Mouse (Mus musculus) retina, postnatal 1 day (tissue): ENCODE results near the gene Galnt17.

ENCODE experiments used
- DNase-seq: peaks from one replicate; pipeline ENCODE4 v3.0.0-alpha.2; 2012

Galnt17 gene

DNA sequence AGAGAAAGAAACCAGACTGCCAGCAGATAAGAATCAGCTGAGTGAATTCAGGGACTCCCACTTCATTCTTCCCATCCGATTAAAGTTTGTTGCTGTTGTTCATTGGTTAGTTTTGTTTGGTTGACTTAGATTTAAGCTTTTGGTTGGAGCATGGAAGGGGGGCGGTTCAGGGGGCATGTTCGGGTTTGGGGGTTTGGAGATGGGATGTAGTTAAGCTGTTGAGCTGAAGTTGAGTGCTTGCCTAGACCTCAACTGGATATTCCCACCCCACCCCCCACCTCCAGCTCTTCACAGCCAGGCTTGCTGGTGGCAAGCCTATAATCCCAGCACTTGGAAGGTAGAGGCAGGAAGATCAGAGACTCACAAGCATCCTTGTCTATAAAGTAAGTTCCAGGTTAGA is at the start of gene Galnt17:
TSS of gene Galnt17 (minus strand) at position 101 of the 400 bp plus-strand sequence.
- DNase-seq, result no peak

DNA sequence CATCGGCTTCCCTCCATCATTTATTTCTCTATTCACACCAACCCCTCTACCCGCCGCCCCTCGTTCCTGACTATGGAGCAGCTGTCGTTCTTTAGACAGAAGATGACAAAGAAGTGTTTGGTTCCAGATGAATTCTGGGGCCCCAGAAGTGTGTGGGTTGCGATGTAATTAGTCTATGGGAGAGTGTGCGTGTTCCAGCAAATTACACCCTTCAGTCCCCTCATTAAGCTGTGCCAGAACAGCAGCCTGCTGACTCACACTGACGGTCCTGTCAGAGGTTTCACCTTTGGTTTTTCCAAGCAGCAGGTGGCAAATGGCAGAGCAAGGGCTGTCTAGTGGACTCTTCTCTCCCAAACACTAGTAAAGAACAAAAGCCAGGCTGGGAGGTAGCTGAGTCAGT is 26.2 kb upstream of the Galnt17 start:
- peak; percentile 50 for DNase-seq

DNA sequence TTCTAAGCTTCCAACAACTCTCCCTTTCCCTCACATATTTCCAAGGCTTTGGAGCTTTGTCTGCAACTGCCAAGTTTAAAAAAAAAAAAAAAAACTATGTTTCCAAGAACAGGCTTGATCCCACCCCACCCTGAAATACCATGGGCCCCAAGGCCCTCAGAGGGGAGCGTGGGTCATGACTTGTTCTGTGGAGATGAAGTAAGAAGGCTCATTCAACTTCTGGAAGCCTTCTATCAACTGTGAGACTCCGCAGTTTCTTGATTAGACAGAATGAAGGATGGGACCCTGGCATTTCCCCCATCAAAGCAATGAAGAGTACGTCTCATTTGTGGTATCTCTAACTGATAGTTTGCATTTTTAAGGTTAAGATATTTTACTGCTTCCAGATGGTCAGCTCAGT is 13.0 kb upstream of the Galnt17 start:
- no peak for DNase-seq

DNA sequence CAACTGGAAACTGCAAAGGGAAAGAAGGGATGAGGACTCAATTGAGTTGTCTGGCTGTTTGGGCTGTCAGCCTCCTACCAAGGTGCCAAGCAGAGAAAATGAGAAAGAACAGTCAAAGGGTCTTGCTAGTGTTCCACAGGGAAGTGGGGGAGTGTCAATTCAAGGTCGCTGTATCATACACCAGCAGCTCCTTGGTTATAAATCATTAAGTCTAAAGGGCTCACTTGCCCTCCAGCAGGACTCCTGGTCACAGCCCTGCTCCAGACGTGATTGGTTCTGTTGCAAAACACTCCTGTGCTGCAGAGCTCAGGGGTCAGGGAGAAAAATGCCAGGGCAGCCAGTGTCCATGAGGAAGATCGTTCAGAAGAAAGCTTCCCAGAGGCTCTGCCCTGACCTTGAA is 11.3 kb upstream of the Galnt17 start:
- DNase-seq, result no peak

DNA sequence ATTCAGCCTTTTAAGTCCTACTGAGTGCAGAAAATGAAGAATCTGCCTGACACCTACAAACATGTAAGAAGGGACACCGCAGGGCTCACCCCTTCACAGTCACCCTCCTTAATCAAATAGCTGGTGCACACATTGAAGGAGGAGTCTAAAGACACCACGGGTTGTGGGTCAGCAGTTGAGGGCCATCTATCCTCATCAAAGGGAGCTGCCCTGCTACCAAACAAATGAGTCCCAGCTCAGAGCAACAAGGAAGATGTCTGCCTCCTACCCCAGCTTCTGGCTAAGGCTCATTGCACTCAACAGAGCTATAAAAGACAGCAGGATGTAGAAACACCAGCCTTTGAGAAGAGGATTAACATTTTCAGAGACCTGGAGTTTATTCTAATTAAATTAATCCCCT is 10.8 kb upstream of the Galnt17 start:
- DNase-seq, result no peak

DNA sequence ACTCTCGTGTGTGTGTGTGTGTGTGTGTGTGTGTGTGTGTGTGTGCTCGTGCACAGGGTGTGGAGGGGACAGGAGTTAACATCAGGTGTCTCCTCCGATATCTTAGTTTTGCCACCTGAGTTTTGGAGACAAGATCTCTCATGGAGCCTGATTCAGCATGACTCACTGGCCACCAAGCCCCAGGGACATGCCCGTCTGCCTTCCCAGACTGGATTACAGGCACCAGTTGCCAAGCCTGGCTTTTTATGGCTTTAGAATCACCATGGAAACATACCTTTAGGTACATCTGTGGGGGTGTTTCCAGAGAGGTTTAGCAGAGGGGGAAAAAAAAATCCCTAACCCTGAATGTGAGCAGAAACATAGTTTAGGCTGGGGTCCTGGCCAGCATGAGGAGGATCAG is 6.7 kb upstream of the Galnt17 start:
- peak; percentile 14 for DNase-seq

DNA sequence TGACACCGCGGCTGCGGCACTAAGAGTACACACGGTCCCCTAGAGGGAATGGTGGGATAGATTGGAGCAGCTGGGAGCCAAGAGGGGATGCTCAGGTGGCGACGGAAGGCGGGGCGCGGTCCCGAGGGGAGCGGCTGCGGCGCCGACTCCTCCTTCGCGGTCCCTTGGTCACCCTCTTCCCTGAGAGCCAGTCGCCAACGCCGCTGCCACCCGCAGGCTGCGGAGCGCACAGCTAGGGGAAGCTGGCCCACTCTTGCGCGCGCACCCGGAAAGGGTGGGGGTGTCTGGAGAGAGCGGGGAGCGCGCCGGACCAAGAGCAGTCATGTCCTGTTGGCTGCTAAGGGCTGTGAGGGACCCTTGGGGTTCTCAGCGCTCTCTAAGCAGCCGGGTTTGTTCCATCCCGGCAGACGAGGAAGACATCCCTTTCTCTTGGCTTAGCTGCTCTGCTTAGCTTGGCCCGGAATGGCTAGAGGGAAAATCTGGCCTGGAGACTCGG is 593 bp downstream of the Galnt17 start:
- DNase-seq, result peak; percentile 92

DNA sequence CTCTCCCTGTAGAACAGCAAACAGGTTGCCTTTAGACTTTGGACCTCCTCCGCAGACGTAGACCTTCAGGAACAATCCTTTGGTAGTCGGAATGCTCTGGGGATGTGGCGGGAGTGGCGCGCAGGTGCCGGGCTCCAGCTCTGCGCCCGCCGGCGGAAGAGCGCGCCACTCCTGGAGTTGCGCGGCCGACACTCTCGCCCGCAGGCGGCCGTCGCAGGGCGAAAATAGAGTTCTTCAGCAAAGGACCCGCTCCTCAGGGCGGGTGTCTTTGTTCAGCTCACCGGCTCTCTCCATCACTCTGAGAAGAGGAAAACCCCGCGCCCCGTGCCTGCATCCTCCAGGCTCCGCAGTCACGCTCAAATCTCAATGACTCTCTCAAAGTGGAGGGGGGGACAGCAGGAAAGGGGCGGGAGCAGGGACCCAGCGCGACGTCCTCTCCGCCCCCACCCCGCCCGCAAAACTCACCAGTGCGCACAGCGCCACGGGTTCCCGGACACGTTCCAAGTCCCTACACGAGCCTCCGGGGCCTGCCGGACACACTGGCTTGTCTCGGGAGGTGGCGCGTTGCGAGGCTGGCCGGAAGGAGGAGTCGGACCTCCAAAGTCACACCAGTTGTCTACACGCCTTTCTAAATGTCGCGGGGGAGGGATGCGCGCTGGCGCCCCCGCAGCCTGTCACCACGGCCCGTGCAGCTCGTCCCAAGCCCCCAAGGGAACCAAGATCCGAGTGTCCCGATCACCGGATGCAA is 1.2 kb downstream of the Galnt17 start:
- no peak for DNase-seq

DNA sequence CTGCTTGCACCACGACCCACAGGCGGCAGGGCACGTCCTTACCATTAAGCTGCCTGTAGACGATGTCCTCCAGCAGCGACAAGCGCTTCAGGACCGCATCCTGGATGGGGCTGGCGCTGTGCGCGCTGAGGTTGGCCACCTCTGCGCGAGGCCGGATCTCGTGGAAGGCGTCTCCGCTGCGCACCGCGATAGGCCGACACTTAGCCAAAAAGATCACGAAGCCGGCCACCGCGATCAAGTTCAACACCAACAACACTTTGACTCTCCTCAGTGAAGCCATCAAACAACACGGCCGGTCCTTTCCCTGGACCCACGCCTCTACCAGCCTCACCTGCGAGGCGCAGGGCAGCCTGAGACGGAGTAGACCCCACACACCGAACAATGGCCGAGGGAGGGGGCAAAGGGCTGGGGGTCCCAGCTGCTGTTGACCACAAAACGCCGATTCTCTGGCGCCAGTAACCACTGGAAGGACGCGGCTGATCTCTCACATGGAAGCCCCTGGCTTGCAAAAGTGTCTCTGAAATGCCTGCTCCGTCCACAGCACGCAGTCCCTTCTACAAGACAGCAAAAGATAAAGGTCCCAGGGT is 1.9 kb downstream of the Galnt17 start:
- DNase-seq, result peak; percentile 34

DNA sequence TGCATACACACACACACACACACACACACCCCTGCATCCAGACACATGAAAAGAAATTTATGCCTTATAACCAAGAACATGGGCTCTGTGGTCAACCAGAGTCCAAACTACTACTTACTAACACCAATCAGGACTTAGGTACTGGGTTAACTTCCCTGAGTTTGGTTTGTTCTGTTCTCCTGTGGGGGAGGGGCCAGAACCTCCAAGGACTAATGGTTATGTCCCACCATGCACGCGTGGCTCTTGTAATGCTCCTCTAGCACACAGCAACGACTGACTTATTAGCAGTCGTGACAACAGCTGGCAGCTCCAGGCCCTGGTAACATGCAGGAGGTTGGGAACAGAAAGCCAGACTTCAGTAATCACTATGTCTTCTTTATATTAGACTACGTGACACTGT is 3.1 kb downstream of the Galnt17 start:
- no peak for DNase-seq

DNA sequence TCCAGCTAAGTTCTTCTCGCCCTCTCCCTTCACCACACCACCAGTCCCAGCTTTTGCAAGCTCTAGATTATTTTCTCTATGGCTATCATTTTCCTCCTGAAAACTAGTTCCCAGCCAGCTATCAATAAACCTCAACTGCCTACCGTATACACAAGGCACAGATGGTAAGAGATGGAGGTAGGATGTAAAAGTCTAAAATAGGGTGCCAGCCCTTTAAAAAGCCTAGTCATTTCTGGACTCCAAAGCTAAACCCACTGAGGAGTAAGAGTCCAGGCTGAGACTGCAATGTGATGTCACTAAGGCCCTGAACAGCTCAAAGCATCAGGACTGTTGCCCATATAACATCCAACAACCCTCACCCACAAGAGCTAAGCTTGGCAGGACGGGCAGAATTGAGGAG is 6.8 kb downstream of the Galnt17 start:
- DNase-seq, result no peak

DNA sequence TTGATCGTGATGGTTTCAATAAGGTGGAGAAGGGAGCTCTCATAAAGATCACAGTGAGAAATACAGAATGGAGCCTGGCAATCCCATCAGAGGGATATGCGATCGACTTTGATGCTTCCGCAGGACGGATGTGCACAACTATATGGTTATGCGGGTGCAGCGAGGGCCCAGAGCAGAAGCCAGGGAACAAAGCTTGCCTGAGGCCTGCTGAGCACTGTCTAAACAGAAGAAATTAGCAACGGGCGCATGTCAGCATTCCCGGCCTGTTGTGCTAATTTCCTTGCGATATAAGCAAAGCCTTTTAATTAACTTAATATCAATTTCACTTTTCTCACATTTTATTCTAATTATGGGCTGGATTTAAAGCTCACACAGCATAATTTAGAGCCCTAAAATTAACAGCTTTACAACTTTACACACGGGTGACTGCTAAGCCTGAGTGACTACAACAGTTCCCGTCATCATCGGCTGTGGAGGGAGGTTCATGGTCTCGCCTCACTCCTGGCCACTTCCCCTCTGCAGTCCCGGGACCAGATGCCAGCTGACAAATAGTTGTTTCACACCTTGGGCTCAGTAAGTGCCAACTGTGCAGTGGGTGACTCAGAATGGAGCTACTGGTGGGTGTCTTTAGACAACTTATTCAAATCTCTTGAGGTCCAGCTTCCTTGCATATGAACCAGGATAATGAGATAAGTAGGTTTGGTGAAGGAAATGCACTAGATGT is 14.4 kb downstream of the Galnt17 start:
- peak; percentile 7 for DNase-seq

DNA sequence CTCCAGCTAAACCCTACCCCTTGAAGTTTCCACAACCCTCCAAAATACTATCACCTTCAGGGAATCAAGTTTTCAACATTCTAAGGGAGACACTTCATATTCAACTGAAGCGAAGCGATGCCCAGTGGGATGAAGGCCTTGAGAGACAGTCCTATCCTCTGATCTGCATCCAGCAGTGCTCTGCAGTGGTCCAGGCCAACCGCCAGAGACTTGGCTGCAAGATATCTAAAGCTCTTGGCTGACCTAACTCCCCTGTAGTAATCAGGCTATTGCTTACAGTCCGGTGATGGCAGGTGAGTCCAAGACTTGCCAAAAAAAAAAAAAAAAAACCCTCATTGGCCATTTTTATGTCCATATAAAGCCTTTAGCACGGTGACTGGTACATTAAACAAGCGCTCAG is 21.2 kb downstream of the Galnt17 start:
- no peak for DNase-seq

DNA sequence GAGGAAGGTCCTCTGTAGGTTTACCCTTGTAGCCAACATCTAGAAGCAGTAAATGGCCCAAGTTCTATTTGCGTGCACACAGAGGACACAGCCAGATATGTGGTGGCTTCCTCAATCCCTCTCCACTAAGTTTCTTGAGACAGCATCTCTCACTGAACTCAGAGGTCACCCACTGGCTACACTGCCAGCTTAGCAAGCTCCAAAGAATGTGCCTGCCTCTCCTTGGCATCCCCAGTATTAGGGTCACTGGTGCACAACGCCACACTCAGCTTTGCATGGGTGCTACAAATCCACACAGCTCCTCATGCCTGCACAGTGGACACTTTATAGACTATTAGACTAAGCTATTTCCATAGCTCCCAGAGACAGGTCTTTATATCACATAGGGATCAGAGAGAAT is 21.6 kb downstream of the Galnt17 start:
- no peak for DNase-seq

DNA sequence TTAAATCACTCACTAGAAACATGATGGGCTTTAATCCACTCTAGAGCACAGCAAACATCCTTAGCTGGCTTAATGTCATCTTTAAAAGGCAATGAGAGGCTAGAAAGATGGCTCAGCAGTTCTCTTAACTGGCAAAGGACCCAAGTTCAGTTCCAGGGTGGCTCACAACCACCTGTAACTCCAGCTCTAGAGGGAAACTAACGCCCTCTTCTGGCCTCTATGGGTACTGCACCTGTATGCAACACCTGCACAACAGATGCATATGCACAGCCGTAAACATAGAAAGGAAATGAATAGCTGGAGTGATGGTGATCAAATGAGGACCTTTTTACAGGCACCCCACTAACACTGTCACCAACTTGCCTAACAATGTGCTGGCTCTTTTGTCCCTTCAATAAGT is 27.9 kb downstream of the Galnt17 start:
- DNase-seq, result peak; percentile 30

DNA sequence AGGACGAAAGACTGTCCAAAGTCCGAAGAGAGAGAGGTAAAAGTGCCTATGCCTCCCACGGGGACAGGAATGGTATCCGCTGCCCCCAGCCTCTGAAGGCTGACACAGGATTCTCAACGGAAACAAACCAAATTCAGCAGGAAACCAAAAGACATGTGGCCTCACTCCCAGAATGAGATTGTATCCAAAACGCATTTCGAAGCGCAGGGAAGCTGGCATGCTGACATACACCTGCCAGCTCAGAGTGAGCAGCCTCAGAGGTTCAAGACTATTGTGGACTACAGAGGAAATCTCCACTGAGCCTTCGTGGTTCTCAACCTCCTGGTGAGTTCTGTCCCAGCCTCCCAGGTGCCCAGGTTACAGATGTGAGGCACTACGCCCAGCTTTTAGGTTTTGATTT is 29.0 kb downstream of the Galnt17 start:
- no peak for DNase-seq

DNA sequence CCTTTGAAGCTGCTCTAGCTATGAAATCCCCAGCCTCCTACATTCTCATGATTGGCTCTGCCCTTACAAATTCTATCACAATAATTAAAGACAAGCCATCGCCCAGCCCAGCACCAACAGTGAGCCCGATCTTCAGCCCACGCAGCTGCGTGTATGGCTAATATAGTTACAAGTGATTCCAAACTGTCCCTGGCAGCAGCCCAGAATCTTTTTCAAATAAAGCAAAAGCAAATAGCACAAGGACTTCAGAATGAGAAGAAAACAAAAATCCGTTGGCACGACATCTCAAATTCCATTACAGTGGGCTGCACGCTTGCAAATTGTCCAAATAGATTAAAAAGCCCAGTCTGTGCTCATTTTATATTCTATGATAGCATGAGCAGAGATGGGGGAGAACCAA is 31.1 kb downstream of the Galnt17 start:
- no peak for DNase-seq

DNA sequence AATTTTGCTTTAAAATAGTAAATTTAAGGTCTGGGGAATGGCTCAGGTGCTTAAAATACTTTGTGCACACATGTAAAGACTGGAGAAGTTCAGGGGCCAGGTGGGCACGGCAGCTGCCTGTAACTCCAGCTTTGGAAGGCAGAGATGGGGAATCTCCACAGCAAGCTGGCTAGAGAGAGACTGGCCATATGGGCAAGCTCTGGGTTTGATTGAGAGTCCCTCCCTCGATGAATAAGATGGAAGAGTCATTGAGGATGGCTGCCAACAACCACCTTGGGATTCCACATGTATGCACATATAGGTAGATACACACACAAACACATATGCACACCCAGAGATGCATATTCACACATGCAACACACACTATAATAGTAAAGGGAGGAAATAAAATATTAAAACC is 42.0 kb downstream of the Galnt17 start:
- no peak for DNase-seq

DNA sequence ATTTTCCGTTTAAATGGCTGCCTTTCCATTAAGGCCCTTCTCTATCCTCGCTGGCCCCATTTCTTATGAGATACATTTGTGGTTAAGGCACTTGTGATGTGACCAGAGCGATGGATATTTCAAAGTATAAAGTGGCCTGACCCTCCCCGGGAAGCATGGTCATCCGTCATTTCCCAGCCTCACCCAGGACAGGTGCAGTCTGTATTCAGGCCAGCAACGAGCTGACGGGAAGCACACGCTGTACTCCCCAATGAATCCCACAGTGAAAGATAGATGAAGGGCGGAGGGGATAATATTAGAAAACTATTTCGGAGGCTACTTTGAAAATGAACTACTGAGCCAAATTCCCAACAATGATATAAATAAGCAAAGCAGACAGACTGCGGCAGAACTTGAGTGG is 44.2 kb downstream of the Galnt17 start:
- DNase-seq, result no peak

DNA sequence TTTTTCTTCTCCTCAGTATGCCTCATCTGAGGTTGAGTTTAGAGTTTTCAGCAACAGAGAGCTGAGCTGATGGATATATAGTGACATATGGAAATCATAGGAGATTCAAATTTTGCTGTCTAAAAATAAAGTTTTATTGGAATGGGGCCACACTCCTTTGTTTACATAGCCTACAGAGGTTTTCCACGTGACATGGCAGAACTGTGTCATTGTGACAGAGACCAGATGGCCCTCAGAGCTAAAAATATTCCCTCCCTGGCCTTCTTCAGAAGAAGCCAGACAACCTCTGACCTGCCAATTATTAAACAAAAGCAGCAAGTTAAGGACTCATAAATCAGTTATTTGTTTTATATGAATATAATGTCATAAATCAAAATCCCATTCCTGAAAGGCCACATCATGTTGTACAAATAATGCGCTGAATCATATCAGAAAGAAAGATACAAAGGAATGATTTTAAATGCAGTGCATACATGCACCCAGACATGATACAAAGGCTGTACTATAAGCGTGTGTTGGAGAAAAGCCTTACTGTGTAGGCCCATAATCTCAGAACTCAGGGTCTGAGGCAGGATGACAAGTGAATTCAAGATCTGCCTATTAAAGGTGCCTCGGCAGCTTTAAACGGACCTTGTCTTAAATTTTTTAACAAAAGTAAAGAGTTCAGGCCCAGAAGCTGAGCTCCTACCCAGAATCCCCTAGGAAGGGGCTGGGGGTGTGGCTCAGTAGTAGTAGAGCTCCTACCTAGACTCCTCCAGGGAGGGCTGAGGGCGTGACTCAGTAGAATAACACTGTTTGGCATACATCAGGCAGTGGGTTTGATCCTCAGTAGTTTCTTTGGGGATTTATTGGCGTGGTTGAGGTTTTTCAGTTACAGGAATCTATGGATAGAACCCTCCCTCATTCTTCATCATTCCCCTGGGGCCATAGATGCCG is 57.3 kb downstream of the Galnt17 start:
- DNase-seq, result peak; percentile 24

DNA sequence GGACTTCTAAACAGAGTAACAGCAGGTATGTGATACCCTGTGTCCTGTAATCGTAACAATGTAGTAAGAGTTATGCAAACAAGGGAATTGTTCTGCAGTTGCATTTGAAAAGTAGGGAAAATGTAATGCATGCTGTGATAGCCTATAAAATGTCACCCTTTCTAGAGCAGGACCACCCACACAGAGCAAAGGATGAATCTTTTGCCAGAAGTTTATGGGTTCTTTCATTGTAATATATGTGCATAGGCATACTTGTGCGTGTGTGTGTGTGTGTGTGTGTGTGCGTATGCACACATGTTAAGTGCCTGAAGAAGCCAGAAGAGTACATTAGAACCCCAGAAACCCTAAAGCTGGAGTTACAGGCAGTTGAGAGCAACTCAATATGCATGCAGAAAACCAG is 59.9 kb downstream of the Galnt17 start:
- no peak for DNase-seq

DNA sequence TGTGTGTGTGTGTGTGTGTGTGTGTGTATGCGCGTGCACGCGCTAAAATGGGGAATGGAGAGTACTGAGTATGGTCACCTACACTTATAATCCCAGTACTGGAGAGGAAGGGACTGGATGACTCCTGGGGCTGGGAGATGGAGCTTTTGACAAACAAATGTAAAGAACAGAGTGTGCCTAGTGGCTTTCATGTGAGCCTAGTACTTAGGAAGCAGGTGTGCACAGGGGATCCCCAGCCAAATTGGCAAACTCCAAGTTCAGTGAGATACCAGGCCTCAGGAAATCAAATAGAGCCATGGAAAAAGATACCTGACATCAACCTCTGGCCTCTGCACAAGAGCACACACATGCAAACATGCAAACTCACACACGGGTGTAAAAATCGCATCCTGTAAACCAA is 61.7 kb downstream of the Galnt17 start:
- DNase-seq, result no peak

DNA sequence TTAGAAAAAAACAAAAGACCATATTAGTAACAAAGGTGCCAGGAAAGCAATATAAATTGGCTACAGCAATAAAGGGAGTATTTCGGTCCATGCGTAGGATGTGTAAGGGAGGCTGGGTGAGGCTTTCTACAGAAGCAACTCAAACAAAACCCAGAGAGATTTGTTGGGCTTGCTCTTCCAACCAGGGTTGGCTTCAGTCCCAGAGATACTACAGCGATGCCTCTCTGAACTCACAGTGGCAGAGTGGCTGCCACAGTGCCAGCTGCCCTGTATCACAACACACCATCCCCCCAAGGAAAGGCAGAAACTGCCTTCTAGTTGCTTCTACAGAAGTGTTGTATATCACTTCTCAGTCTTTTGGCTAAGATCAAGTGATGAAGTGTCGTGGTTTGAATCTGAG is 66.6 kb downstream of the Galnt17 start:
- no peak for DNase-seq
